10 mouse cellular contexts compared by ENCODE assay signal in genomic region chr11:61486458-61487219, GRCm38 (mm10). TPM values are rescaled to one million over a fixed set of nuclear protein-coding genes. Genes with fewer than 3 reads are reported as not detected.
DNase-seq lines count a peak whose midpoint lies in the region; ATAC-seq lines count a peak whose summit lies in the region.
"Had no signal": no experiment of that assay in that cellular context is flagged by ENCODE, and none has a peak within 500 bp of the region (broad histone marks: within the 10 kb centered on the region; RNA-seq: fewer than 3 reads in every experiment).

No protein-coding gene starts in this region.

- H3K9ac ChIP-seq in kidney, embryonic 14.5 days (ENCODE audit: low read depth, low read length), result peak overlapping the region; percentile 32; the same call in 1 of the 2 replicates
- H3K9ac ChIP-seq in embryonic facial prominence, embryonic 12.5 days, result peak overlapping the region; percentile 69
- no peak overlapping the region for H3K9ac ChIP-seq in forebrain, embryonic 11.5 days (ENCODE audit: low read length)
- H3K9ac ChIP-seq in limb, embryonic 13.5 days, result peak overlapping the region; percentile 85
- H3K9ac ChIP-seq: liver, embryonic 14.5 days had no signal

- no peaks in the 10 kb centered on the region for H3K9me3 ChIP-seq in kidney, embryonic 14.5 days (ENCODE audit: control insufficient read depth, low read length)
- H3K9me3 ChIP-seq in embryonic facial prominence, embryonic 12.5 days, result no peaks in the 10 kb centered on the region
- no peaks in the 10 kb centered on the region for H3K9me3 ChIP-seq in forebrain, embryonic 11.5 days (ENCODE audit: control insufficient read depth, low read length)
- no peaks in the 10 kb centered on the region for H3K9me3 ChIP-seq in limb, embryonic 13.5 days

- peaks cover 42% of the 10 kb centered on the region for H3K36me3 ChIP-seq in kidney, embryonic 14.5 days (ENCODE audit: control insufficient read depth, insufficient read depth, low read length)
- peaks cover 49% of the 10 kb centered on the region for H3K36me3 ChIP-seq in embryonic facial prominence, embryonic 12.5 days
- H3K36me3 ChIP-seq in forebrain, embryonic 11.5 days (ENCODE audit: control insufficient read depth, insufficient read depth, low read length), result peaks cover 23% of the 10 kb centered on the region
- H3K36me3 ChIP-seq in limb, embryonic 13.5 days, result peaks cover 48% of the 10 kb centered on the region

- H3K27ac ChIP-seq in kidney, embryonic 14.5 days (ENCODE audit: low read depth, low read length), result peak overlapping the region; percentile 95; the same call in 1 of the 2 replicates
- H3K27ac ChIP-seq in embryonic facial prominence, embryonic 12.5 days, result peak overlapping the region; percentile 99
- H3K27ac ChIP-seq in forebrain, embryonic 11.5 days (ENCODE audit: low read depth, low read length), result no peak overlapping the region
- H3K27ac ChIP-seq in limb, embryonic 13.5 days, result peak overlapping the region; percentile 100
- H3K27ac ChIP-seq: liver, embryonic 14.5 days had no signal

- ATAC-seq in kidney, embryonic 14.5 days (ENCODE audit: low FRiP score, low TSS enrichment), result no peak
- no peak for ATAC-seq in embryonic facial prominence, embryonic 12.5 days (ENCODE audit: insufficient number of reproducible peaks, insufficient read depth, low FRiP score, low TSS enrichment)
- ATAC-seq in forebrain, embryonic 11.5 days (replicated peaks; ENCODE audit: low FRiP score), result no peak
- no peak for ATAC-seq in limb, embryonic 13.5 days (ENCODE audit: low FRiP score, low read depth)

- 70% methylated on average over 14 of the region's 14 CpGs for WGBS in kidney, embryonic 14.5 days
- WGBS in embryonic facial prominence, embryonic 12.5 days, result 89% methylated on average over 14 of the region's 14 CpGs
- WGBS in forebrain, embryonic 11.5 days, result 93% methylated on average over 14 of the region's 14 CpGs
- WGBS in limb, embryonic 13.5 days, result 82% methylated on average over 14 of the region's 14 CpGs

- no peaks in the 10 kb centered on the region for H3K27me3 ChIP-seq in kidney, embryonic 14.5 days (ENCODE audit: control insufficient read depth, insufficient read depth, low read length)
- no peaks in the 10 kb centered on the region for H3K27me3 ChIP-seq in embryonic facial prominence, embryonic 12.5 days
- H3K27me3 ChIP-seq in forebrain, embryonic 11.5 days (ENCODE audit: control insufficient read depth, insufficient read depth, low read length), result no peaks in the 10 kb centered on the region
- H3K27me3 ChIP-seq in limb, embryonic 13.5 days, result no peaks in the 10 kb centered on the region

- no peak for DNase-seq in kidney, adult 8-10 months
- no peak for DNase-seq in forebrain, embryonic 11.5 days (ENCODE audit: low spot score)
- no peak for DNase-seq in layer of hippocampus, adult 9-10 months (ENCODE audit: low spot score)
- no peak for DNase-seq in left cerebral cortex, adult 11 months (ENCODE audit: low spot score)
- no peak for DNase-seq in gastrocnemius, postnatal 4 days (ENCODE audit: low spot score in 2 of 2)
- DNase-seq: embryo, embryonic 11 days had no signal

- peak overlapping the region; percentile 50 for H3K4me2 ChIP-seq in kidney, embryonic 14.5 days (replicated peaks; ENCODE audit: low read depth, low read length)
- H3K4me2 ChIP-seq in embryonic facial prominence, embryonic 12.5 days (replicated peaks), result peak overlapping the region; percentile 86
- peak overlapping the region; percentile 52; the same call in 1 of the 2 replicates for H3K4me2 ChIP-seq in forebrain, embryonic 11.5 days (ENCODE audit: low read depth, low read length, severe bottlenecking)
- peak overlapping the region; percentile 95 for H3K4me2 ChIP-seq in limb, embryonic 13.5 days (replicated peaks)

- peak overlapping the region; percentile 39 for H3K4me3 ChIP-seq in kidney, embryonic 14.5 days (ENCODE audit: low read length)
- peak overlapping the region; percentile 51 for H3K4me3 ChIP-seq in embryonic facial prominence, embryonic 12.5 days
- no peak overlapping the region for H3K4me3 ChIP-seq in forebrain, embryonic 11.5 days (ENCODE audit: low read depth, low read length)
- H3K4me3 ChIP-seq in limb, embryonic 13.5 days, result peak overlapping the region; percentile 58

- peaks cover 37% of the 10 kb centered on the region for H3K4me1 ChIP-seq in kidney, embryonic 14.5 days (ENCODE audit: control insufficient read depth, insufficient read depth, low read length)
- peaks cover 69% of the 10 kb centered on the region for H3K4me1 ChIP-seq in embryonic facial prominence, embryonic 12.5 days
- H3K4me1 ChIP-seq in forebrain, embryonic 11.5 days (replicated peaks; ENCODE audit: control insufficient read depth, insufficient read depth, low read length), result peaks cover 20% of the 10 kb centered on the region
- peaks cover 83% of the 10 kb centered on the region for H3K4me1 ChIP-seq in limb, embryonic 13.5 days

RNA-seq across cellular contexts. Expression of gene Mfap4, which starts 1.4 kb away (rescaled TPM):
- polyA plus RNA-seq in kidney, embryonic 14.5 days (2014; fragmentation: Nextera tagmentation; extraction: Ambion mirVana), result 115 and 163 TPM in 2 replicates
- polyA plus RNA-seq in embryonic facial prominence, embryonic 12.5 days (2016; fragmentation: Nextera tagmentation; extraction: Ambion mirVana), result 231 and 256 TPM in 2 replicates
- 66.1 and 71.9 TPM in 2 replicates for polyA plus RNA-seq in forebrain, embryonic 11.5 days (2014; fragmentation: Nextera tagmentation; extraction: Ambion mirVana)
- 319 TPM in 2 replicates for polyA plus RNA-seq in limb, embryonic 13.5 days (2015; fragmentation: Nextera tagmentation; extraction: Ambion mirVana)
- 100 to 1,000 TPM; 303 to 330 TPM for total RNA-seq in gastrocnemius, postnatal 4 days (2021)

RNA-seq across cellular contexts. Expression of gene Mapk7, which starts 7.6 kb away (rescaled TPM):
- polyA plus RNA-seq in kidney, embryonic 14.5 days (2014; fragmentation: Nextera tagmentation; extraction: Ambion mirVana), result 34.2 and 53.4 TPM in 2 replicates
- 101 and 102 TPM in 2 replicates for polyA plus RNA-seq in embryonic facial prominence, embryonic 12.5 days (2016; fragmentation: Nextera tagmentation; extraction: Ambion mirVana)
- polyA plus RNA-seq in forebrain, embryonic 11.5 days (2014; fragmentation: Nextera tagmentation; extraction: Ambion mirVana), result 80.1 and 81.6 TPM in 2 replicates
- polyA plus RNA-seq in limb, embryonic 13.5 days (2015; fragmentation: Nextera tagmentation; extraction: Ambion mirVana), result 87.3 and 87.8 TPM in 2 replicates
- total RNA-seq in gastrocnemius, postnatal 4 days (2021), result 10 to 100 TPM; 20.2 TPM

RNA-seq across cellular contexts. Expression of gene B9d1, which starts 18.3 kb away (rescaled TPM):
- 49.2 and 56.4 TPM in 2 replicates for polyA plus RNA-seq in kidney, embryonic 14.5 days (2014; fragmentation: Nextera tagmentation; extraction: Ambion mirVana)
- 35.2 and 36.7 TPM in 2 replicates for polyA plus RNA-seq in embryonic facial prominence, embryonic 12.5 days (2016; fragmentation: Nextera tagmentation; extraction: Ambion mirVana)
- polyA plus RNA-seq in forebrain, embryonic 11.5 days (2014; fragmentation: Nextera tagmentation; extraction: Ambion mirVana), result 41.7 and 46.0 TPM in 2 replicates
- polyA plus RNA-seq in limb, embryonic 13.5 days (2015; fragmentation: Nextera tagmentation; extraction: Ambion mirVana), result 31.9 and 32.6 TPM in 2 replicates
- 10 to 100 TPM in 1 of 2 experiments, 1 to 10 TPM in 1; 8.1 to 11.4 TPM for total RNA-seq in gastrocnemius, postnatal 4 days (2021)

RNA-seq across cellular contexts. Expression of gene Rnf112, which starts 32.7 kb away (rescaled TPM):
- 0.08 and 0.26 TPM in 2 replicates for polyA plus RNA-seq in kidney, embryonic 14.5 days (2014; fragmentation: Nextera tagmentation; extraction: Ambion mirVana)
- 1.6 and 2.5 TPM in 2 replicates for polyA plus RNA-seq in embryonic facial prominence, embryonic 12.5 days (2016; fragmentation: Nextera tagmentation; extraction: Ambion mirVana)
- 1.3 TPM in 2 replicates for polyA plus RNA-seq in forebrain, embryonic 11.5 days (2014; fragmentation: Nextera tagmentation; extraction: Ambion mirVana)
- polyA plus RNA-seq in limb, embryonic 13.5 days (2015; fragmentation: Nextera tagmentation; extraction: Ambion mirVana), result 0.60 and 0.61 TPM in 2 replicates
- total RNA-seq in gastrocnemius, postnatal 4 days (2021), result 1 to 10 TPM; 1.5 to 1.6 TPM
